Mouse (Mus musculus) megakaryocyte-erythroid progenitor cell, adult 5 weeks (primary cell): Measurements from ENCODE around the gene Enho. TPM values are rescaled to one million over a fixed set of nuclear protein-coding genes. Genes with fewer than 3 reads are reported as not detected.

Experiments
- polyA plus RNA-seq: library from polyadenylated mRNA; stranded (reverse); fragments of >175 nt; gene quantifications from 2 replicates; pipeline ENCODE4 v1.2.3, GENCODE M21; 2012

The Enho gene
- 0.40 TPM in 1 of 2 replicates, not detected in the other for polyA plus RNA-seq

GRCm38 (mm10) chr4:41639913-41640507 is at the start of gene Enho:
Gene Enho (minus strand): TSS chr4:41640324.

Other genes with a start within 250 kb of the Enho start
- gene Kif24, start 175.4 kb downstream of the Enho start, polyA plus RNA-seq = 1.6 and 2.0 TPM in 2 replicates
- gene Nudt2, start 175.2 kb downstream of the Enho start, polyA plus RNA-seq = 6.1 and 6.4 TPM in 2 replicates
- not detected in 2 replicates for gene AI464131, start 137.2 kb downstream of the Enho start, polyA plus RNA-seq
- gene 1110017D15Rik, start 123.0 kb downstream of the Enho start, polyA plus RNA-seq = not detected in 2 replicates
- gene Fam219a, start 70.8 kb downstream of the Enho start, polyA plus RNA-seq = 7.7 and 8.8 TPM in 2 replicates
- gene Dnaic1, start 70.5 kb downstream of the Enho start, polyA plus RNA-seq = not detected in 2 replicates
- gene Cntfr, start 56.8 kb upstream of the Enho start, polyA plus RNA-seq = 0.04 TPM in 1 of 2 replicates, not detected in the other
- gene Il11ra1, start 59.7 kb upstream of the Enho start, polyA plus RNA-seq = 67.6 and 73.0 TPM in 2 replicates
- gene Rpp25l, start 73.2 kb upstream of the Enho start, polyA plus RNA-seq = 52.4 and 61.5 TPM in 2 replicates
- 198 and 248 TPM in 2 replicates for gene Dctn3, start 82.8 kb upstream of the Enho start, polyA plus RNA-seq
- gene Arid3c, start 90.8 kb upstream of the Enho start, polyA plus RNA-seq = not detected in 2 replicates
- gene Galt, start 114.9 kb upstream of the Enho start, polyA plus RNA-seq = 52.2 and 57.1 TPM in 2 replicates
- 52.0 and 61.8 TPM in 2 replicates for gene Sigmar1, start 115.8 kb upstream of the Enho start, polyA plus RNA-seq
- gene Ccl27a, start 133.9 kb upstream of the Enho start, polyA plus RNA-seq = 53.7 and 60.7 TPM in 2 replicates